ENCODE assay signal across 8 mouse cellular contexts in genomic region chr14:59365244-59365644, GRCm38 (mm10). TPM values are rescaled to one million over a fixed set of nuclear protein-coding genes. Genes with fewer than 3 reads are reported as not detected.
DNase-seq lines count a peak whose midpoint lies in the region; ATAC-seq lines count a peak whose summit lies in the region.

Phf11d (minus strand) TSS chr14:59365470.

- peak within 1 kb of the TSS; percentile 58 for H3K27ac ChIP-seq in embryonic facial prominence, embryonic 15.5 days (replicated peaks)
- peak within 1 kb of the TSS; percentile 58; the same call in 1 of the 2 replicates for H3K27ac ChIP-seq in intestine, embryonic 15.5 days

- no peaks in the 10 kb centered on the region for H3K36me3 ChIP-seq in embryonic facial prominence, embryonic 15.5 days
- H3K36me3 ChIP-seq in intestine, embryonic 15.5 days: no peaks in the 10 kb centered on the region

- H3K9me3 ChIP-seq in embryonic facial prominence, embryonic 15.5 days (replicated peaks): no peaks in the 10 kb centered on the region
- no peaks in the 10 kb centered on the region for H3K9me3 ChIP-seq in intestine, embryonic 15.5 days

- H3K9ac ChIP-seq in embryonic facial prominence, embryonic 15.5 days: no peak within 1 kb of the TSS
- H3K9ac ChIP-seq in intestine, embryonic 15.5 days: no peak within 1 kb of the TSS

- WGBS in embryonic facial prominence, embryonic 15.5 days: 50% methylated on average over 6 of the region's 6 CpGs
- 49% methylated on average over 6 of the region's 6 CpGs for WGBS in intestine, embryonic 15.5 days

- ATAC-seq in embryonic facial prominence, embryonic 15.5 days (ENCODE audit: insufficient number of reproducible peaks, low FRiP score, low TSS enrichment, low read depth): no peak
- peak; percentile 51 for ATAC-seq in intestine, embryonic 15.5 days

- H3K4me1 ChIP-seq in embryonic facial prominence, embryonic 15.5 days: peaks cover 5% of the 10 kb centered on the region; the same call in 1 of the 2 replicates
- H3K4me1 ChIP-seq in intestine, embryonic 15.5 days (replicated peaks): no peaks in the 10 kb centered on the region

- no peaks in the 10 kb centered on the region for H3K27me3 ChIP-seq in embryonic facial prominence, embryonic 15.5 days
- H3K27me3 ChIP-seq in intestine, embryonic 15.5 days (replicated peaks): no peaks in the 10 kb centered on the region

- H3K4me2 ChIP-seq in embryonic facial prominence, embryonic 15.5 days (replicated peaks): peak within 1 kb of the TSS; percentile 26
- peak within 1 kb of the TSS; percentile 39 for H3K4me2 ChIP-seq in intestine, embryonic 15.5 days (replicated peaks)

- H3K4me3 ChIP-seq in embryonic facial prominence, embryonic 15.5 days (replicated peaks): no peak within 1 kb of the TSS
- H3K4me3 ChIP-seq in intestine, embryonic 15.5 days (replicated peaks): no peak within 1 kb of the TSS

- DNase-seq in adrenal gland, adult (ENCODE audit: inconsistent age in 2 of 2, low spot score in 1 of 2): peak; percentile 29 to 72
- no peak for DNase-seq in adrenal gland, postnatal 4 days (ENCODE audit: low spot score in 2 of 2)
- peak; percentile 80 for DNase-seq in A20 (ENCODE audit: low read depth, low spot score)
- DNase-seq in lung, postnatal 4 days: peak; percentile 62 to 63
- no peak for DNase-seq in cerebellum, postnatal 14 days
- DNase-seq in cerebellum, adult 11 months: no peak

RNA-seq across cellular contexts. Expression of gene Phf11d, which starts in this region (rescaled TPM):
- 1 to 10 TPM; 3.6 to 3.9 TPM for total RNA-seq in adrenal gland, postnatal 4 days (2021)
- polyA plus RNA-seq in embryonic facial prominence, embryonic 15.5 days (2015; fragmentation: Nextera tagmentation; extraction: Ambion mirVana): 1.9 and 2.0 TPM in 2 replicates
- 2.0 and 3.0 TPM in 2 replicates for polyA plus RNA-seq in intestine, embryonic 15.5 days (2015; fragmentation: Nextera tagmentation; extraction: Ambion mirVana)

Comparison
In these comparisons a context has a peak if more than half of its experiments do, and no peak if none do; other contexts are left out.
1. DNase-seq: peak in adrenal gland, adult (2 of 2), A20 (single experiment) and lung, postnatal 4 days (2 of 2); none in adrenal gland, postnatal 4 days (0 of 2), cerebellum, postnatal 14 days (0 of 2) and cerebellum, adult 11 months (single experiment).